Mouse (Mus musculus) embryonic facial prominence, embryonic 13.5 days (tissue): ENCODE data around the gene Ugt1a8. TPM values are rescaled to one million over a fixed set of nuclear protein-coding genes. Genes with fewer than 3 reads are reported as not detected.
A peak's percentile ranks its signal among the peaks of the same experiment; 100 is the strongest.
"Not testable (repeated sequence)": the region's sequence is repeated elsewhere in the genome, so short reads cannot be mapped to it uniquely, and the experiment has no call there.

Experiments
- ATAC-seq: fragments of 200-750 bp; cut with Nextera tagmentation; 2 replicates; pipeline ENCODE4 v1.8.0; 2017; ENCODE audit warnings: low read depth; ENCODE audit not compliant: insufficient number of reproducible peaks, insufficient read depth, low FRiP score, low TSS enrichment
- H3K27ac ChIP-seq: fragments of 300-500 bp; sonication (generic); 2 replicates; pipeline ENCODE4 v1.5.1; 2015; ENCODE audit warnings: moderate library complexity, mild to moderate bottlenecking, inconsistent platforms
- H3K27me3 ChIP-seq: fragments of 300-500 bp; sonication (generic); 2 replicates; pipeline ENCODE4 v1.6.1; 2015; ENCODE audit warnings: mild to moderate bottlenecking, inconsistent platforms
- H3K36me3 ChIP-seq: fragments of 300-500 bp; sonication (generic); 2 replicates; pipeline ENCODE4 v1.6.1; 2015; ENCODE audit warnings: mild to moderate bottlenecking, inconsistent platforms
- H3K4me1 ChIP-seq: fragments of 300-500 bp; sonication (generic); 2 replicates; pipeline ENCODE4 v1.6.1; 2015; ENCODE audit warnings: inconsistent platforms
- H3K4me2 ChIP-seq: fragments of 300-500 bp; sonication (generic); 2 replicates; pipeline ENCODE4 v1.6.1; 2015; ENCODE audit warnings: moderate library complexity, mild to moderate bottlenecking, inconsistent platforms
- H3K4me3 ChIP-seq: fragments of 300-500 bp; sonication (generic); 2 replicates; pipeline ENCODE4 v1.5.1; 2015; ENCODE audit warnings: mild to moderate bottlenecking, inconsistent platforms
- H3K9ac ChIP-seq: fragments of 300-500 bp; sonication (generic); 2 replicates; pipeline ENCODE4 v1.6.1; 2015; ENCODE audit warnings: mild to moderate bottlenecking, inconsistent platforms
- H3K9me3 ChIP-seq: fragments of 300-500 bp; sonication (generic); 2 replicates; pipeline ENCODE4 v1.6.1; 2016; ENCODE audit warnings: inconsistent platforms
- WGBS: fragments of 180-500 bp; shearing (Covaris S2); methylation state at CpG from one replicate; pipeline ENCODE4 v1.1.7; 2015; ENCODE audit warnings: mixed read lengths; 5-methylcytosine and 5-hydroxymethylcytosine counted together
- polyA plus RNA-seq: library from polyadenylated mRNA; unstranded; fragments of >200 nt; fragmentation: Nextera tagmentation; extraction: Ambion mirVana; gene quantifications from 2 replicates; pipeline ENCODE4 v1.2.1, GENCODE M21; 2015

Gene Ugt1a8
- polyA plus RNA-seq, 1 experiment from 2014 or later, result not detected

DNA sequence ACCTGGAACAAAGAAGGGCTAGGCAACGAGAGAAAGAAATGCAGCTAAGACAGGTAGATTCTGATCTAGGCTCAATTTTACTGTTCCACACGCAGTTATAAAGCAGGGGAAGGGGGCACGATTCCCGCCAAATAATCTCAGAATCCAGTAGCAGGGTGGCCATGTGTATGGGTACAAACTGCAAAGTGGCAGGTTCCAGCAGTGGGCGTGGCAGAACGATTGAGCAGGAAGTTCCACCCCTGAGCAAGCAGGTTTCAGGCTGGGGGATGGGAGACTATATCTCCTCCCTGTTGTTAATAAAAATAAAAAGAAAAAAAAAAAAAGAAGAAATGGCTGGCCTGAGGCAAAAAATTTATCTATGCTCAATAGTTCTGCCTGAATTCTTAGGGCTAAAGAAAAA lies 25.2 kb downstream of the Ugt1a8 start:
- not testable (repeated sequence) for H3K4me1 ChIP-seq, H3K36me3 ChIP-seq, H3K27me3 ChIP-seq, H3K9ac ChIP-seq, H3K4me2 ChIP-seq, H3K27ac ChIP-seq, ATAC-seq, H3K4me3 ChIP-seq
- H3K9me3 ChIP-seq, result peaks cover 12% of the 10 kb centered on the region
- WGBS, result 94% methylated on average over 6 of the region's 6 CpGs

GRCm38 (mm10) chr1:88120550-88120949 lies 32.9 kb downstream of the Ugt1a8 start:
- not testable (repeated sequence) for H3K36me3 ChIP-seq, H3K27ac ChIP-seq, H3K27me3 ChIP-seq, ATAC-seq, H3K4me1 ChIP-seq, H3K9ac ChIP-seq, H3K4me3 ChIP-seq, H3K4me2 ChIP-seq, H3K9me3 ChIP-seq
- WGBS, result 9% methylated on average over 4 of the region's 4 CpGs

- not testable (repeated sequence) for H3K27ac ChIP-seq, H3K4me1 ChIP-seq, H3K9ac ChIP-seq, ATAC-seq, H3K27me3 ChIP-seq, H3K4me3 ChIP-seq, H3K9me3 ChIP-seq, H3K36me3 ChIP-seq, H3K4me2 ChIP-seq
- WGBS, result no CpG with 5 or more reads among the region's 1 CpGs
Measured at GRCm38 (mm10) chr1:88121521-88121920, 33.9 kb downstream of the Ugt1a8 start.

DNA sequence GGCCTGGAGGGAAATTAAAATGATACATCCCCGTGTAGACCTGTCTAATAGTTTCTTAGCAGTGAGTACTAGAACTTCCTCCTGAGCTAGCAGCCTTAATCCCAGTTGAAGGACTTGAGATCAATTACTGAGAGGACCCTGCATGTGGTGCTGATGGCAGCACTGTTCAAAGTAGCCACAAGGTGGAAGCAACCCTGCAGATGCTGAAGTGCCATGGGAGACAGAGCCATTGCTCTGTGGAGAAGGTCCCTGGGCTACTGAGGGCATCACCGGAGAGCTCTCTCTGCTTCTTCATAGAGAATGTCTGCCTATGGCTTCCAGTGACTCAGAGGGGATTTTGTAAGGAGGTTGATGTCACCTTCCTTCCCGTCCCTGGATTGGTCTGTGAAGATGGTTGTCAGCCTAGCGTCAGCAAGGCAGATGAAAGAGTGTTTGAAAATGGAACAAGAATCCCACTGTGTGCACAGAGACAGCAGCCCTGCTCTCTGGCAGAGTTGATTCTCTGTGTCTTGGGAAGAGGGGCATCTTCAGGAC lies 38.3 kb downstream of the Ugt1a8 start:
- H3K27ac ChIP-seq, ATAC-seq: not testable (repeated sequence)
- WGBS, result 71% methylated on average over 4 of the region's 4 CpGs

GRCm38 (mm10) chr1:88129091-88129490 lies 41.5 kb downstream of the Ugt1a8 start:
- H3K9ac ChIP-seq, H3K27ac ChIP-seq, H3K4me3 ChIP-seq, H3K4me2 ChIP-seq, H3K4me1 ChIP-seq, H3K9me3 ChIP-seq, ATAC-seq, H3K36me3 ChIP-seq, H3K27me3 ChIP-seq: not testable (repeated sequence)
- 84% methylated on average over 2 of the region's 2 CpGs for WGBS

More for the DNA sequence above, 38.3 kb downstream of the Ugt1a8 start:
- H3K27me3 ChIP-seq, H3K36me3 ChIP-seq, H3K9me3 ChIP-seq, H3K4me1 ChIP-seq, H3K4me2 ChIP-seq, H3K9ac ChIP-seq, H3K4me3 ChIP-seq: not testable (repeated sequence)

GRCm38 (mm10) chr1:88130223-88130622 lies 42.6 kb downstream of the Ugt1a8 start:
- not testable (repeated sequence) for ATAC-seq
- WGBS, result 89% methylated on average over 1 of the region's 1 CpGs

DNA sequence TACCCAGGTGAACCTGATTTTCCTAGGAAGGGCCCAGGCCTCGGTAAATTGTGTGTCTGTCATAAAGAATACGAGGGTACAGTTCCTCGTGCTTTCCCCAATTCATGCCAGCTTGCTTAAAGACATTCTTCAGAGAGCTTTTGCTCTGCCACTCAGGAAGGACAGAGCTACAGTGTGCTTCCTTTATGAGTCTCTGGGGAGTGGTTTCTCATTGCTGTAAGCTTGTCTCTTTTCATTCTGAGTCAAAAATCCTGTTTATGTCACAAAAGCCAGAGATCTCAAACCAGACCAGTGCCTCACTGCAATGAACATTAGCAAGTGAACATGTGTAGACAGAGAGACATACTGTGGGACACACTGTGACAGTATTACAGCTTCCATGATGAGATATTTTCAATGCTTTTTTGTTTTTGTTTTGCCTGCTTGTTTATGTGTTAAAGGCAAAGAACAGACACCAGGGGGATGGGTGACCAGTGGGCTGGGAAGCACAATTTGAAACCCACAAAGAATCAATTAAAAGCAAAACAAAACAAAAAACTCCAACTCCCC lies 46.4 kb downstream of the Ugt1a8 start:
- Histone ChIP-seq H3K4me3 (no peak overlapping the region), H3K9me3 (no peaks in the 10 kb centered on the region), H3K36me3 (no peaks in the 10 kb centered on the region), H3K9ac (no peak overlapping the region), H3K27me3 (no peaks in the 10 kb centered on the region), H3K4me1 (peaks cover 12% of the 10 kb centered on the region), H3K4me2 (no peak overlapping the region), H3K27ac (peak overlapping the region; percentile 81)
- WGBS, result 43% methylated on average over 3 of the region's 3 CpGs
- ATAC-seq, result no peak

More at GRCm38 (mm10) chr1:88130223-88130622, 42.6 kb downstream of the Ugt1a8 start:
- not testable (repeated sequence) for H3K27me3 ChIP-seq, H3K9ac ChIP-seq, H3K4me3 ChIP-seq, H3K4me2 ChIP-seq, H3K36me3 ChIP-seq, H3K27ac ChIP-seq, H3K9me3 ChIP-seq
- peaks cover 12% of the 10 kb centered on the region for H3K4me1 ChIP-seq

- WGBS, result 23% methylated on average over 5 of the region's 5 CpGs
- not testable (repeated sequence) for H3K9me3 ChIP-seq, H3K36me3 ChIP-seq, H3K4me3 ChIP-seq, H3K9ac ChIP-seq, H3K27me3 ChIP-seq, H3K4me2 ChIP-seq
- peak within 1 kb of the TSS; percentile 81 for H3K27ac ChIP-seq
- H3K4me1 ChIP-seq, result peaks cover 12% of the 10 kb centered on the region
- ATAC-seq, result peak; percentile 63; the same call in 1 of the 2 replicates
Measured at GRCm38 (mm10) chr1:88134457-88135011, 46.9 kb downstream of the Ugt1a8 start, which contains the start of gene Ugt1a6a. Ugt1a6a (plus strand) TSS chr1:88134809.

DNA sequence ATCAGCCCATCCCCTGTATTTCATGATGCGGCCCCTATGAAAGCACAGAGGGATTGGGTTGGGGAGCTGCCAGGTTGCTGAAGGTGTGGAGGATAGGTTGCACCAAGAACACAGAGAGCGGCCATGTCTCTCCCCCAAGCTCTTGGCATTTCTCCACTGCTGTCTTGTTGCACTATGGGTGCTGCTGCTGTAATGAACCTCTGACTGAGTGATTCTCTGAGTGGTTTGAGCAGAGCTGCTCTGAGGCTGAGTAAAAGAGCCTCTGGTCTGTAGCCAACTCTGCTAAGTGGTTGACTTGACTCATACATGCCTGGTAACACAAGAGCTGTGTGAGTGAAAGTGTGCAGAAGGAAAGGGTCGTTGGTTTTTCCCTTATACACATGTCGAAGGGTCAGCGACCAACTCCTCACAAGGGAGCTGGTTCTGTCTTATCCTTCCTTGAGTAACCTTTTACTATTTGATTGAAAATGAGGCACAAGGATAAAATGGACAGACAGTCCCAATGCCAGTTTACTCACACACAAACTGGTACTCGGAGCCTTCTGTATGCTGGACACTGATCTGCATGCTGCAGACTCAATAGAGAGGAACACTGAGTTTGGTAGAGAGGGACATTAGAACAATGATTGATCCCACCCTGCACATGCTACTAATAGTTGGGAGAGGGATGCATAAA lies 47.8 kb downstream of the Ugt1a8 start:
- H3K9ac ChIP-seq, H3K4me3 ChIP-seq, H3K27ac ChIP-seq, H3K36me3 ChIP-seq, H3K27me3 ChIP-seq, ATAC-seq, H3K4me2 ChIP-seq, H3K9me3 ChIP-seq: not testable (repeated sequence)
- 89% methylated on average over 6 of the region's 6 CpGs for WGBS
- H3K4me1 ChIP-seq, result peaks cover 12% of the 10 kb centered on the region

DNA sequence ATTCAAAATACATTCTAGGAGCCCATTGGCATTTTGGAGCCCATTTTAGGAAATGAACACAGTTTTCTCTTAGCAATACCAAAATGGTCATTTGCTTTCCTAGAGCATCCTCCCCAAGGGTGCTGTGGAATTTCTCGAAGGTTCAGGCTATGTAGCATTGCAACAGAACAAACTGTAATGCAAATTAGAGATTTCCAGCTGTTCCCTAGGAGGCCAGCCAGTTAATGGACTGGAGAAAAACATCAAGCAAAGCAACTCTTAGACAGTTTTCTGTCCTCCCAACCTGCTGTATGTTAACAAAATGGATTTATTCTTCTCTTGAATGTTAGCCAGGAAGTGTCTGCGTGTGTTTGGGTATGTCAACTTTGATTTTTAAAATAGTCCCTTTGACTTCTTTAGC lies 49.0 kb downstream of the Ugt1a8 start:
- Histone ChIP-seq H3K4me2 (no peak overlapping the region), H3K27me3 (no peaks in the 10 kb centered on the region), H3K9me3 (no peaks in the 10 kb centered on the region), H3K4me1 (peaks cover 12% of the 10 kb centered on the region), H3K36me3 (no peaks in the 10 kb centered on the region), H3K27ac (no peak overlapping the region), H3K4me3 (no peak overlapping the region), H3K9ac (no peak overlapping the region)
- WGBS, result 76% methylated on average over 2 of the region's 2 CpGs
- no peak for ATAC-seq

- Histone ChIP-seq H3K4me2 (no peak overlapping the region), H3K9ac (no peak overlapping the region), H3K36me3 (no peaks in the 10 kb centered on the region), H3K4me3 (no peak overlapping the region), H3K9me3 (no peaks in the 10 kb centered on the region), H3K27me3 (no peaks in the 10 kb centered on the region), H3K4me1 (peaks cover 12% of the 10 kb centered on the region), H3K27ac (no peak overlapping the region)
- no peak for ATAC-seq
- 80% methylated on average over 3 of the region's 3 CpGs for WGBS
Measured at GRCm38 (mm10) chr1:88137264-88137663, 49.7 kb downstream of the Ugt1a8 start.

- H3K4me1 ChIP-seq, result peaks cover 12% of the 10 kb centered on the region
- no peak overlapping the region for H3K9ac ChIP-seq
- H3K27ac ChIP-seq, result no peak overlapping the region
- no peak for ATAC-seq
- 95% methylated on average over 1 of the region's 1 CpGs for WGBS
- H3K27me3 ChIP-seq, result no peaks in the 10 kb centered on the region
- no peaks in the 10 kb centered on the region for H3K36me3 ChIP-seq
- H3K4me2 ChIP-seq, result no peak overlapping the region
- no peak overlapping the region for H3K4me3 ChIP-seq
- no peaks in the 10 kb centered on the region for H3K9me3 ChIP-seq
Measured at GRCm38 (mm10) chr1:88138145-88138544, 50.5 kb downstream of the Ugt1a8 start.
